Mouse (Mus musculus) right cerebral cortex, postnatal 4 days (tissue): ENCODE data around the gene Ccdc71.

Experiments used
- DNase-seq: peaks from one replicate; pipeline ENCODE4 v3.0.0-alpha.2; 2022

Ccdc71 gene

DNA sequence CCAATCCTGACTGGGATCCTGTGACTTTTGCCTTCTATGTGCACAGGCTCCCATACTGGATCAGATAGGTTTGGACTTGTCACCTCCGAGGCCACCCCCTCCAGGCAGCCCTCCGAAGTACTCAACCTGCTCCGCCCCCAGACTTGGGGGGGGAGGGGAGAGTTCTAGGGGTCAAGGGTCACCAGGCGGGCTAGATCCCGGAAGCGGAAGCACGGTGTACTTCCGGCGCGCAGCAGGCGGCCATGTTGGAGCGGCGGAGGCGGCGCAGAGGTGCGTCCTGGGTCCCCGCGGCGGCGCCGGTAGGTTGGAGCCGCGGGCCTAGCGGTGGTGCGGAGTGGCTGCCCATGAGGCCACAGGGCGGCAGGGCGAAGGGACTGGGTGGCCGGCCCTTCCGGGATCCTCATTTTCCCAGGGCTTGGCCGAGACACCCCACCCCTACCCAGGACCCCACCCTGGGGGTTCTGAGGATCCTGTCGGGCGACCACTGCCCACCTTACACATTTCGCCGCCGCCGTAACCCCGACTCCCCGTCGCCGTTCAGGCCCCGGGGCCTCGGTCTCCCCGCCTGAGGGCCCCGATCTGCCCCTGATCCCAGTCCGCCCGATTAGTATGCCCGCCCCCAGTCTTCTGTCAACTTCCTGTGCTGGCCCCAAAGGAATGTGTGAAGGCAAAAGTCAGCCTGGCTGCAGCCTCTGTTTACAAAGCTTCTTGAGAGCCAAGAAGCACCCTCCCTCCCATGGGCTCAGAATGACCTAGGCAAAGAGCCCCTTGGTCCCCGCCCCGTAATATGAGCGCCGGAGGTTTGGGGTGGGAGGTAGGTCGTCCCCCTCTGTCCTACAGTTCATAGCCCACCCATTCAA lies at the start of gene Ccdc71:
TSS of gene Ccdc71 (plus strand) at position 209 of the 860 bp plus-strand sequence.
- DNase-seq, result peak; percentile 87

DNA sequence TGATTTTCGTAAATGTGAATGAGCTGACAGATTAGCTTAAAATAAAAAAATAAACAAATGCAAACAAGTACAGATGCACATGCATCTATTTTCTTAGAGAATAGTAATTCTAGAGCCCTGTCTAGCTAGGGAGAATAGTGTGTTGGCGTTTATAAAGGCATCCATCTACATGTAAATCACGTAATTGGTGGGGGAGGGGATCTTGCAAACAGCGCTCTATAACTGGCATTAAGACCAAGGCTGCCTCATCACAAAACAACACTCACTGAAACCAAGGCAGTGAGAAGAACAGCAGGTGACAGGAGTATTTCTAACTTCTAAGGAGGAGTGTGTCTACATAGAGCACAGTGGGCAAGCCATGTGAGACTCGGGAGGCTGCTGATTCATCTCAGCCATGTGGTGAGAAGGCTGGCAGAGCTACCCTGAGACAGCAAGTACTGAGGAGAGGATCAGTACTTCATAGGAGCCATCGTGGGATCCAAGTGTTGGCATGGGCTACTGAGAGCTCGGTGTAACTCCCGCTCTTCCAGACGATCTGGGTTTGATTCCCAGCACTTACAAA lies 48.9 kb upstream of the Ccdc71 start:
- no peak for DNase-seq

DNA sequence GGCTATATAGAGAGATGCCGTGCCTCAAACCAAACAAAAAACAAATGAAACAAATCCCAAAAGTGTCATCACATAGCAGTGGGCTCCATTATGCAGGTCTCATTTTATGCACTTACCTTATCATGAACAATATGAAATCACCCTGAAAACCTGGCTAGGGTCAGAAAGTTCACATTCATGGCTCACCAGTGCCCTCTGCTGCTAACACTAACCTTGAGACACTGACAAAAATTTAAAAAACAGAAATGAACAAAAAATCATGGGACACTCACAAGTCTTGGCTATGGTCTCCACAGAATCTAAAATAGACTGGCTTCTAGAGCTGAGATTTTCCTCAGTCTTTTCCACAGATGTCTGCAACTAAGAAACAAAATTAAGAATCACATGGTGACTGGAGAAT lies 48.1 kb upstream of the Ccdc71 start:
- no peak for DNase-seq

DNA sequence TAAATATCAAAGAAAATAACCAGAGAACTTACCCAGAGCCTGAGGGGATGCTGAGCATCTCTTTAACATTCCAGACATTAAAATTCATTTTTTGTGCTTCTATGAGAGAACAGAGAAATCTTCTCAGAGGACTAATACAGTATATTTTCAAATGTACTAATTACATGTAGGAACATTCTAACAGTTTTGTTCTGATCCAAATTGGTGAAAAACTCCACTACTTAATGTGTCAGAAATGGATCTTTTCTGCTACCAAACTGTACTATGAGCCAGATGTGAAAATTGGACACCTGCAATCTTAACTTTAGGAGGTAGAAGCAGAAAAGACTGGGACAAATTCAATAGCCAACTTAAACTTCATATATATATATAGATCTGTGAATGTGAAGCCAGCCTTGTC lies 31.9 kb upstream of the Ccdc71 start, which contains the start of gene Ccdc36:
TSS of gene Ccdc36 (minus strand) at position 101 of the 400 bp plus-strand sequence.
- no peak for DNase-seq

DNA sequence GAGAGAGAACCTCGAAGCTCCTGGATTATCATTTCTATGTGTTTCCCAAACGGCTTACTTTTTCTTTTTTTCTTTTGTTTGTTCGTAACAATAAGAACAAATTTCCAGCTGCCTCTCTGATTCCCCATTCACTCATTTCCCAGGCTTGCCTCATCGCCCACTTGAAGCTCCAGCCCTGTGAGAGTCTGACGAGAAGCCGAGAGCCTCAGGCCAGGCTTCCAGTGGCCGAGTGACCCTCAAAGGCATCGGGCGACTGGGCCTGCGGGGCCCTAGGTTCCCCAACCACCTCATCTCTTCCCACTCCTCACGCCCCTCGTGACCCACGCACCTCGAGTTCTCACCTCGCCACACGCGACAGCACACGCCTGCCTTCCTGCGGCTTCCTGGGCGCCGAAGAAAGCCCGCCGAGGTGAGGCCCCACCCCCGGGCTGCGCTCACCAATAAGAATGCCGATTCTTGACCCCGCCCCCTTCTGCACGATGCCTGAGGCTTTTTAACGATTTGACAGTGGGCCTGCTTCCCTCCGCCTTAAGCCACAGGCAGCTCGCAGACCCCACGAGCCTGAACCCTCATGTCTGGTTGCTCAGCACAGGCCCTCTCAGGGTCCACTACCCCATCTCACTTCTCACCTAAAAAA lies 28.8 kb upstream of the Ccdc71 start:
- DNase-seq, result no peak

DNA sequence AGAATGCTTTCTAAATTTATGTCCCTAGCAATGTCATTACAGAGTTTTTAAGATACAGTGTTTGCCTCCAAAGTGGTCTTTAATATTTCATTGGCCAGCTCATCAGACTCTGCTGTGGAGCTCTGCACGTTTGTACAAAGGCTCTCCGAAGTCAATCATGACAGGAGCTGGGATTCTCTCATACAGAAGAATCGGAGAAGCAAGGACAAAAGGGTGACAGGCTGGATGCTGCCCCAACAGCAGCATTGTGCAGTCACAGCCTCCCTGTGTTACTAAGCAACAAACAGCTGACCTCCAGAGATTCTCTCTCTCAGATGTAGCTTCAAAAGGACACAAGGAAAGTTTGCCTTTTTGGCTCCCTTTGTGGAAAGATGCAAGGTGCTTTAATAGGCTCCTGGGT lies 24.1 kb upstream of the Ccdc71 start, which contains the start of gene BC048562:
TSS of gene BC048562 (plus strand) at position 301 of the 400 bp plus-strand sequence.
- DNase-seq, result no peak

DNA sequence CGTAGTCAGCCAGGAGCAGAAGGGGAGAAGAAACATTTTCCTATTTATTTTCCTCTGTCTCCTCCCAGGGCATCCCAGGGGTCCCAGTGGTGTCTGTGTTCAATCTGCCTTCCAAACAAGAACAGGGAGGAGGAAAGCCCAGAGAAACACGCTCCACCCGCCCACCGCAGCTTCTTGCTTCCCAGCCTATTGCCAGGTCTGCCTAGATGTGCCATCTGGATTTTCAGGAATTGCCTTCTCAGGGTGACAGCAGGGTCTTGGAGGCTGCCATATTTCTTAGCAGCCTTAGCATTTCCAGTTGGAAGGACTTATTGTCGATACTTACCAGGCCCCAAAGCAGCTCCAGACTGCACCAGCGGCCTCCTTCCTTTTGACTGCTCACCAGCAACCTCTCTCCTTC lies 21.2 kb upstream of the Ccdc71 start:
- DNase-seq, result no peak

DNA sequence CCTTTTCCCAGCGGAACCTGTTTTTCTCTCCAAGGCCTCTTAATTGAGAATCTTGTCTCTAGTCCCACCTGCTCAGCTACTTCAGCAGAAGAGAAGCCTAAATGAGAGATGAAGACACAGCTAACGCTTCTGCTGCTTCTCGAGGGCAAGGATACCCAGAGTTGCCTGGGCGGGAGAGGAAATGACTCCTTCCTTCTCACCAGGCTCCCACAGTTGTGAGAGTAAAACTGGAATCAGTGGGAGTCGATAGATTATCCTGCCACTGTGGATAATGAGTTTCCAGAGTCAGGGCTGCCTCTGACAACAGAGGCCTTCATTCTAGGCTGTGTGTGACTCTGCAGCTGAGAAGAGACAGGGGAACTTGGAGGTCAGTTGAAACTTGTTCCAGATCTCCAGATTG lies 19.8 kb upstream of the Ccdc71 start:
- DNase-seq, result no peak

DNA sequence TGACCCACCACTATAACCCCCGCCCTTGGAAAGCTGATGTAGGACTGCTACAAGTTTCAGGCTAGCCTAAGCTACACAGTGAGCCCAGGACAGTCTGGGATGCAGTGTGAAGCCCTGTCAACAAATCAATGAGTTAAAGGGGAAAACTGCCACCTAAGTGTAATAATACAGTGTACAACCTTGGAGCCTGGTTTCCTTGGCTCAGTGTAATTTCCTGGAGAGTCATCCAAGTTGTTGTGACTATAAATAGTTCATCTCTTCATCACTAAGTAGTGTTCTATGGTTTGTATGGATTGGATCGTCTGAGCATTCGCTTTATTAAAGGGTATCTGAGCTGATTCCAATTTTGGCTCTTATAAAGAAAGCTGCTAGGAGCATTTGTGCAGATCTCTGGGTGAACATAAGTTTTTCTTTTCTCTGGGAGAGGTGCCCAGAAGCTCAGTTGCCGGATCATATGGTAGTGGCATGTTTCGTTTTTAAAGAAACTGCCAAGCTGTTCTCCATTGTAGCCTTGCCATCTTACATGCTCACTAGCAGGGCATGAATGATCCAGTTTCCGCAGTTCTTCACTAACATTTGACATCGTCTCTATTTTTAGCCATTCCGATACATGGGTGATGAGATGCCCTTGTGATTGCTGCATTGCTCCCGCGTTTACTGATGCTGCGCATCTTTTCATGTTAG lies 18.9 kb upstream of the Ccdc71 start:
- DNase-seq, result no peak

DNA sequence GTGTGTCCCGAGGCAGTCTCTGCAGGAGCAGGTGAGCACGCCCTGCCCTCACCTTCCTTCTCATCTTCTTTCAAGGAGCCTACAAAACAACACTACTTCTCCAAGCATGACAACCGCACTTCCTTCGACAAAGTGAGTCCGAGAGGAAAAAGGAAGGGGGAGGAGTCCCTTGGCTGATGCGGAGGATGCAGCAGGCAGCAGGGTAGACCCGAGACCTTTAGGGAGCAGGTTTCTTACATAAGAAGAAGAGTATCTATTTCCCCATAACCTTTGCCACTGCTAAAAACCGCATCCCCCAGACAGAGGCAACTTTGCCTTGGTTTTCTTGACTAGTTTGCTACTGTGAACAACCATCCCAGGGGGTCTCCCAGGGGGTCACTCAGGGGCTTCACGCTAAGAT lies 15.2 kb upstream of the Ccdc71 start:
- no peak for DNase-seq

DNA sequence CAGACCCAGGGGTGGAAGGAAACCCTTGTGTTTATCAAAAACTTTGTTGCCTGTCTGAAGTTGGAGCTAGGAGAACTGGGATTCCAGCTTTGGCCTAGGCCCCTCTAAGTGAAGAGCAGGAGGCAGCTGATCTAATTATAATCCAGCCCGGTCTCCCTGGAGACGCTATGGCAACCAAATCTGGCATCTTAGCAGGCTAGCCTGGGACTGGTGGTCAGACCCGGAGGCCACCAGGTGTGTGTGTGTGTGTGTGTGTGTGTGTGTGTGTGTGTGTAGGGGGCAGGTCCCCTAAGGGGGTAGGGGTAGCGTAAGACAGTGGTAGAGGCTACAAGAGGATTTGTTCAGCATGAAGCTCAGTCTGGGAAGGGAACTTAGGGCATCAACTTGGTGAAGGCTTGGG lies 10.5 kb upstream of the Ccdc71 start:
- peak; percentile 67 for DNase-seq

DNA sequence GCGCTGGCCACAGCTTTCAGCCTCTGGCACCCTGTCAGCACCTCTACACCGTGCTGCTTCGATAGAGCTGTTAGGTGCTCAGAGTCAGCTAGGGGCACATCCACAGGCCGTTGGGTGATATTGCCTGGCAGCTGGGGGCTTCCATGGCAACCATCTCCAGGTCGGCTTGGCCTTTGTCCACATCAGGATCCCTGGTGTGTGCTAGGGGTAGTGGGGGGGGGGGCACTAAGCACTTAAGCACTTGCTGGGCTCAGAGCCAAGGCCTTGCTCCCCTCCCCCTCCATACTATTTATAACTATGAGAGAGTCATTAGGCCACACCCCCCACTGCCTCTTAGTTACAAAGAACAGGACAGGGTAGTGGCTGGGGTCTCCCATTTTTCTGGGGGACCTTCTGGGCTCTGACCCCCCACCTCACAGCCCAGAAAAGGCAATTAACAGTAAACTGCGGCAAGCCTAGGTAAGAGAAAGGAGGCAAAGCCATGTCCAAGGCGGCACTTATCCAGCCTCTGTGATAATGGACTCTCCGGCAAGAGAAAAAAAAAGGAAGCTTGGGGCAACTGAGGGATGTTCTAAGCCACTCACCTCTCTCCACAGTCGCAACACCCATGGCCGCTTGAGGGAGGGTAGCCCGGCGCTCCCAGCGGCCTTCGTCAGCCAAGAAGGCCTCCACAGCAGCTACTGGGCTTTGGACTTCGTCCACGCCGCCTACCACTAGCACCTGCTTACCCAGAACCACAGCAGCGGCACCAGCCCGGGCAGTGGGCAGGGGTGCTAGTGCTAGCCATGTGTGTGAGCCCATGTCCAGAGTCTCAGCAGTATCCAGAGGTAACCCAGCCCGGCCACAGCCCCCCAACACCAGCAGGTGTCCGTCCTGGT lies 9.8 kb upstream of the Ccdc71 start:
- DNase-seq, result peak; percentile 48

DNA sequence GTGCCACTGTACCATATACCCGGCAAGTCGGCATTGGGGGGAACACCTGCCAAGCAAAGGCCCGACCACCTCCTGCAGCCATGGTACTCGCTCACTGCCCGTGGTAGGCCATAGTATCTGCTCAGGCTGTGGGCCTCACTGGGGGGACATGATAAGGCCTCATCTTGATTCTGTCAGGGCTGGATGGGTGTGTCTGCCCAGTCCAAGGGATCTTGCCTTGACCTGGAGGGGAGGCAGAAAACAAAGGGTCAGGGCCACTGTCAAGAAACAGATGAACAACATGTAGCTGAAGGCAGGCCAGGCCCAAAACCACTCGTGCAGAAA lies 9.2 kb upstream of the Ccdc71 start:
- no peak for DNase-seq

DNA sequence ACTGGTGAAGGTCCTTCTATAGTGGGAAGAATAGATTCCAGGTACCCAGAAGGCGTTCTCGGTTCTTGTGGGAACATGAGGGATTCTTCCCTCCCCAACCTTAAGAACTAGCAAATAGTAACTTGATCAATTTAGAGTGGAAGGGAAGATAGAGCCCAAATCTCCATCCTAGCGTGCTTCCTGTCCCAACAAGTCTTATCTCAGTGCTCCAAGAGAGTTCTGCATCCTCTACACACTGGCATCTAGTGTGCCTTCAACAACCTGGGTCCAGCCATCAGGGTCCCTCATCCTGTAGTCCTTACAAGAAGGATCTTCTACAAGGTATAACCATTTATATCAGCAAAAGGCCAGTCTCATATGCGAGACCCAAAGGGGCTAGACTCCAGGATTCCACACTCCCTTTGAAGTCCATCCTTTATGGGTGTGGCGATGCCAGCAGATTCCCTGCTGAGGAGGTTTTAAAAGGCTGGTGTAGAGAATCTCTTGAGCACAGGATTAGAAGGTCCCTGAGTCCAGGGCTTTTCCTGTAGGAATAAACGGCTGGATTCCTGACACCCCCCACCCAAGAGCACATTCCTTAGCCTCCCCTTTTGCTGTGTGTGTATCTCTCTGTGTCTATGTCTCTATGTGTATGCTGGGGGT lies 8.7 kb upstream of the Ccdc71 start:
- no peak for DNase-seq

DNA sequence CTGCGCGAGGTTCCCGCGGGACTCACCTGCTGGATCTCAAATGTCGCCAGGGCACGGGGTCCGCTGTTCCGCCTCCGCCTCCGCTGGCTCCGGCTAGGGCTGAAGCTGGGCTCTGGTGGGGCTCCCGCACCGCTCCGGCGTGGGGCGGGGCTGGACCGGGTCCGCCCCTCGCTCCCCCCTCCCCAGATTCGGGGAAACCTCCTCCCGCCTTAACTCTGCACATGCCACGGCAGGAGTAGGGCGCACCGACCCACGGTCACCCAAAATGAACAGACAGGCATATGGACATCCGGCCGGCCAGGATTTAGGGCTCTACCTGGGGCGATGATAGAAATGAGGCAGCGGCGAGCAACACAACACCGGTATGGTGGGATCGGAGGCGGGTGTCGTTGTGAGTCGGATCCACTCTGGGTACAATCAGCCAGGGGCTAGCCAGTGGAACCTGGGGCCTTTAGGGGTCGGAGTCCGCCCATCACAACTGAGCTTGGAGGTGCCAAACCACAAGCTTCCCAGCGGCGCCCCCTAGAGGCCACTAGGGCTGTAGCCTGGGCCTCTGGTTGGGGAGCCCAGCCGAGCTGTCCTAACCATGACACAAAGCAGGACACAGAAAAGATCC lies 7.9 kb upstream of the Ccdc71 start:
- peak; percentile 97 for DNase-seq

DNA sequence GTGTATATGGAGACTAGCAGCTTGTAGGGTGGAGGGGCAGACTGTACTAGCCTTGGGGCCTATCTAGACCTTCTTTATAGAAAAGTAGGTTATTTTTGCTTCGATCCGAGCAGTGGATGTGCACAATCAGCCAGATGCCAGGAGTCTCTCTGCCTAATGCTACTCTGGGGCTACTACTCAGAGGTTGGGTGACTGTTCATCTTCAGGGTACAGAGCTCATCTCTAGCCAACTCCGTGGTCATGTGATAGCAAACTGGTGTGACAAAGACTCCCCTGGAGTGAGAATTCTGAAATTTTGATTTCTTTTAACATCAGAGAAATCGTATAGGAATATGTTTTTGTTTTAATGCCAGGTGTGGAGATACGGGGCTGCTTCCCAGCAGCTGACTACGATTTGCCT lies 7.4 kb upstream of the Ccdc71 start:
- no peak for DNase-seq

DNA sequence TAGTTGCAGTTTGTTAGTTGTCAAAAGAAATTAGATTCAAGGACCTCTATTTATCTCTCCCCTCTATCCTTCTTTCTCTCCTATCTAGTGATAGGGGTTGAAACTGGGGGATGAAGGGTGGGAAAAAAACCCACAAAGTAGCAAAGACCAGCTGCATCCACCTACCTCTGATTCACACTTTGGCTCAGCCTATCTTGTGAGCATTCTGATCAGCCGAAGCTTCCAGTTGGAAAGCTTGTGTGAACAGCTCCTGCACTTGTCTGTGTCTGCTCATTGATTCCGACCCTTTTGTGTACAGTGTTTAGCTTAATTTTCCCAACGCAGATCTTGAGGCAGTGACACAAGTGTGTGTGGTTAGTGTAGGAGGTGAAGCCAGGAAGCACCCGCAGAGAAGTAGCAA lies 6.9 kb upstream of the Ccdc71 start:
- DNase-seq, result no peak

DNA sequence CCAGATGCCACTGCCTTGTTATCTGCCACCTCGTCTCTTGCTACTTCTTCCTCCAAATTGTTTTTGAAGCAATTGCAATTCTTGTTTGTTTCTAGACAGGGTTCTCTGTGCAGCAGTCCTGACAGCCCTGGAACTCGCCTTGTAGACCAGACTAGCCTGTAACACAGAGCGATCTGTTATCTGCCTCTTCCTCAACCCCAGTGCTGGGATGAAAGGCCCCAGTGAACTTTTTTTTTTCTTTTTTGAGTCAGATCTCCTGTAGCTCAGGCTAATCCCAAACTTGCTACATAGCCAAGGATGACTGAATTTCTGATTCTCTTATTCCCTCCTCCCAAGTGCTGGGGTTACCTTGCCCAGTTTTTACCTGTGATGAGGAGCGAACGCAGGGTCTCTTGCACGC lies 5.9 kb upstream of the Ccdc71 start:
- DNase-seq, result no peak

DNA sequence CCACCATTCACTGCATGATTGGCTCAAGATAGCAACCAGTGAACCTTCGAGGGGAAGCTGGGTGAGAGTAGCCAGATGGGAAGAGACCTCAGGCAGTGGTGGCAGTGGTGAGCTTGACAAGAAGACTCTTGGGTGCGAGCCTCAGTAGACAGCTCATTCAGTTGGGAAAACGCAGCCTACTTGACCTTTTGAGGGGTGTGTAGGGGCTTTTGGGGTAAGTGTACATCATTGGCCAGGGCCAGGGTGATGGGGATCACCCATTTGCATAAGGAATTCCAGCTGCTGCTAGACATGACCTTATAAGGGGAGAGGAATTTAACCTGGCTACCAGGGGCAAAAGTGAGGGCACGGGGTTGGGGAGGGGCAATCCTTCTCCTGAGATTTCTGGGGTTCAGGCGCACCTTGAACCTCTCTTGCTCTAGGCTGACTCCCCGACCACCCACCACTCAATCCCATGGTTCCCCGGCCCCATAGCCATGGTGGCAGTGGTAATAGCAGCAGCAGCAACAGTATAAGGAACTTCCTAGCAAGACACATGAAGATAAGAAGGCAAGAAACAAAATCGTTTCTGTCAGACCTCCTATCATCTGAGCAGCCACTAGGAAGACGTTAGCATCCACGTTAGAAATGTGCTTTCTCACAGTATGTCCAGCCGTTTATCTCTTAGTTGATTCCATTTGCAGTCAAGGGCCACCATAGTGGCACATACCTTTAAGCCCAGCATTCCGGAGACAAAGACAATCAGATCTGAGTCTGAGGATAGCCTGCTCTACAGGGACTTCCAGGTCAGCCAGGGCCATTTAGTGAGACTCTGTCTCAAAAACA lies 4.4 kb upstream of the Ccdc71 start:
- no peak for DNase-seq

DNA sequence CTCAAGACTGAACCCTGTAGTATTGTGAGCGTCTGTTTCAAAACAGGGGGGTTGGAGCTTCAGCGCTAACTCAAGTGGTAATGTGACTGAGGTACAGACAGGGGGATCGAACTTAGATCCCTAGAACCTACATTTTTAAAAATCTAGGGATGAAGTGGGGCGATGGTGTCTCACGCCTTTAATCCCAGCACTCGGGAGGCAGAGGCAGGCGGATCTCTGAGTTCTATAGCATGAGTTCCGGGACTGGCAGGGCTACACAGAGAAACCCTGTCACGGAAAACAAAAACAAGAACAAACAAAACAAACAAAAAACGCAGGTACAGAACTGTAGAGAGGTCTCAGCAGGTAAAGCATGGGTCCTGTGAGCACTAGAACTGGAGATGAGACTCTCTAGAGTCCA lies 3.4 kb upstream of the Ccdc71 start:
- no peak for DNase-seq

DNA sequence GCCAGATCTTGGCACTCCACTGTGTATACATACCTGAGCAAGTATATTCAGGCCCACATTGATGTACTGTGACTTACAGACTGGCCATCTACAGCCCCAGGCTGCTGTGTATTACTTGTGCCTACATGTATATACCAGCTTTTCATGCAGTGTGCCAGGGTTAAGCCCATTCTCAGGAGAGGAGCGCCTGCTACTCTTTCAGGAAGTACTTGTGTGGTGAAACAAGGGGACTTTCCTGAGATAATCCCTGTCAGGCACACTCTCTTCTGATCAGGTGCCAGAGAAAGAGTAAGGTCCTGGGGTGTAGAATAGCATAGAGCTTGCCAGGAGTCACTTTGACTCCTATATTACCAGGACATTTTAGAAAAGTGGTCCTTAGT lies 398 bp upstream of the Ccdc71 start:
- no peak for DNase-seq
